Mouse (Mus musculus) midbrain, embryonic 11.5 days (tissue): ENCODE data around the gene Lamc3. TPM values are rescaled to one million over a fixed set of nuclear protein-coding genes. Genes with fewer than 3 reads are reported as not detected.

Source experiments
- ATAC-seq: fragments of 200-750 bp; cut with Nextera tagmentation; 2 replicates; pipeline ENCODE4 v1.8.0; 2017; ENCODE audit warnings: moderate TSS enrichment, moderate library complexity; ENCODE audit not compliant: low FRiP score
- DNase-seq: peaks from one replicate; pipeline ENCODE4 v3.0.0; 2015; ENCODE audit warnings: low spot score; ENCODE audit errors: missing footprints
- H3K27ac ChIP-seq: fragments of 300-500 bp; sonication (generic); 2 replicates; pipeline ENCODE4 v1.5.1; 2014; ENCODE audit warnings: low read depth, low read length
- H3K27me3 ChIP-seq: fragments of 300-500 bp; sonication (generic); 2 replicates; pipeline ENCODE4 v1.6.1; 2014; ENCODE audit warnings: mild to moderate bottlenecking, low read length, moderate library complexity, mixed read lengths; ENCODE audit not compliant: control insufficient read depth, insufficient read depth
- H3K36me3 ChIP-seq: fragments of 300-500 bp; sonication (generic); 2 replicates; pipeline ENCODE4 v1.6.1; 2014; ENCODE audit warnings: mild to moderate bottlenecking, low read length, moderate library complexity, mixed read lengths; ENCODE audit not compliant: control insufficient read depth, insufficient read depth
- H3K4me1 ChIP-seq: fragments of 300-500 bp; sonication (generic); 2 replicates; pipeline ENCODE4 v1.6.1; 2014; ENCODE audit warnings: low read length; ENCODE audit not compliant: control insufficient read depth, insufficient read depth
- H3K4me2 ChIP-seq: fragments of 300-500 bp; sonication (generic); 2 replicates; pipeline ENCODE4 v1.6.1; 2014; ENCODE audit warnings: mild to moderate bottlenecking, moderate library complexity
- H3K4me3 ChIP-seq: fragments of 300-500 bp; sonication (generic); 2 replicates; pipeline ENCODE4 v1.5.1; 2014; ENCODE audit warnings: low read depth, low read length
- H3K9ac ChIP-seq: fragments of 300-500 bp; sonication (generic); 2 replicates; pipeline ENCODE4 v1.6.1; 2014; ENCODE audit warnings: low read length
- H3K9me3 ChIP-seq: fragments of 300-500 bp; sonication (generic); 2 replicates; pipeline ENCODE4 v1.6.1; 2016; ENCODE audit warnings: low read length; ENCODE audit not compliant: control insufficient read depth
- WGBS: fragments of 180-500 bp; shearing (Covaris S2); extraction: QIAGEN DNeasy Blood & Tissue Kit; methylation state at CpG from one replicate; pipeline ENCODE4 v1.1.7; 2014; 5-methylcytosine and 5-hydroxymethylcytosine counted together
- polyA plus RNA-seq: library from polyadenylated mRNA; unstranded; fragments of >200 nt; fragmentation: Nextera tagmentation; extraction: Ambion mirVana; gene quantifications from 2 replicates; pipeline ENCODE4 v1.2.1, GENCODE M21; 2014

The Lamc3 gene
- polyA plus RNA-seq, 1 experiment from 2014 or later, result 9.6 TPM

DNA sequence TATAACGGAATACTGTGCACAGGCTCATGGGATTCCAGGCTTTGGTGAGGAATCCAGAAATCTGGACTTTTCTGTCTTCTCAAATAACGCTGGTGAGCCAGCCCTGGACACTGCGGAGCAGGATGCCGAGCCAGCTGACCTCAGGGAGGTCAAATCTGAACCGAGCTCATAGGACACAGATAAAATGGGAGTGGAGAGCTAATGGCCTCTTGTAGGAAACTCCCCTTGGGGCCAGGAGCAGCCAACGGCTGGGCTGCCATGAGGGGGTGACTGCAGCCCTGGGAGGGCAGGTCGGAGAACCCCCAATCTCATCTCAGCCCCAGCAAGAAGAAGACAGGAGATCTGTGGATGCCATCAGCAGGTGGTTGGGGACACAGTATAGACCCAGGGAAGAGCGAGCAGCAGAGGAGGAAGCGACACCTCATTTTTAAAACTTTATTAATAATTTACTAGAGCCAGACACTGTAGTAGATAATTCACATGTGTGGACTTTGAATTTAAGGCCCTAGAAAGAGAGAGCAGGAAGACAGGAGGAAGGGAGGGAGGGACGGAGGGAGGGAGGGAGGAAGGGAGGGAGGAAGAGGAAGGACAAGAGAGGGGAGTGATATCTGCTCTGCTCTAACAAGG lies 18.4 kb upstream of the Lamc3 start:
- Histone ChIP-seq H3K4me1 (no peaks in the 10 kb centered on the region), H3K27me3 (no peaks in the 10 kb centered on the region), H3K4me2 (no peak overlapping the region), H3K4me3 (no peak overlapping the region), H3K27ac (no peak overlapping the region), H3K36me3 (no peaks in the 10 kb centered on the region), H3K9me3 (no peaks in the 10 kb centered on the region), H3K9ac (no peak overlapping the region)
- 78% methylated on average over 10 of the region's 10 CpGs for WGBS
- no peak for DNase-seq
- no peak for ATAC-seq

- H3K4me1 ChIP-seq, result no peaks in the 10 kb centered on the region
- WGBS, result 90% methylated on average over 5 of the region's 5 CpGs
- no peak overlapping the region for H3K9ac ChIP-seq
Observed at GRCm38 (mm10) chr2:31869692-31870091, 17.4 kb upstream of the Lamc3 start.

GRCm38 (mm10) chr2:31870683-31871082 lies 16.4 kb upstream of the Lamc3 start:
- Histone ChIP-seq H3K9ac (no peak overlapping the region), H3K27me3 (no peaks in the 10 kb centered on the region), H3K27ac (no peak overlapping the region), H3K4me1 (no peaks in the 10 kb centered on the region), H3K9me3 (no peaks in the 10 kb centered on the region), H3K4me3 (no peak overlapping the region), H3K4me2 (no peak overlapping the region), H3K36me3 (no peaks in the 10 kb centered on the region)
- WGBS, result 70% methylated on average over 3 of the region's 3 CpGs
- DNase-seq (no peak), ATAC-seq (no peak)

More at GRCm38 (mm10) chr2:31869692-31870091, 17.4 kb upstream of the Lamc3 start:
- no peak overlapping the region for H3K4me2 ChIP-seq
- H3K27ac ChIP-seq, result no peak overlapping the region
- ATAC-seq, result no peak
- DNase-seq, result no peak
- no peaks in the 10 kb centered on the region for H3K36me3 ChIP-seq
- H3K9me3 ChIP-seq, result no peaks in the 10 kb centered on the region
- no peaks in the 10 kb centered on the region for H3K27me3 ChIP-seq
- no peak overlapping the region for H3K4me3 ChIP-seq

DNA sequence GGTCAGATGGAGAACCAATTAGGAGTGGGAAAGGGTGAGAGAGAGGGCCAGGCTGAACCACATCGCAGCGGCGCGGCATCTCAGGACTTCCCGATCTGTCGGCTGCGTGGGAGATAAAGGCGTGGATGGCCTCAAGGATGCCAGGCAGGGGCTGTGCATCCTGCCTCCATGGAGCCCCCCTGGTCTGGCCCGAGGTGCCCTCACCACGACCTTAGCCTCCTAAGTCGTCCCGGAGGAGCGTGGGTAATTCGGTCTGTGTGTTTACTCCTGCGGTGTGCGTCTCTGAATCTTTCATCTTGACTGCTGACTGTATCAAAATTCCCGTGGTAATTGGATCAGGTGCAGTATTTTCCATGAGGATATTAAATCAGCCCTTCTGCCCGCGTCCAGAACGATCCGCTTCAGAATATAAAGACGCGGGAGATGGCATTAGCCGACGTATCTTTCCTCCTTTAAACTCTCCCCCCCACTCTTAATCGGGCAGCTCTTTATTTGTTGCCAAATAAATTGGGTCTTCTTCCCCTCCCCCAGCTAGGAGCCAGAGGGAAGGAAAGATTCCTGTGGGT lies 12.7 kb upstream of the Lamc3 start:
- no peak overlapping the region for H3K27ac ChIP-seq
- H3K4me1 ChIP-seq, result peaks cover 7% of the 10 kb centered on the region; the same call in 1 of the 2 replicates
- H3K9me3 ChIP-seq, result no peaks in the 10 kb centered on the region
- no peak overlapping the region for H3K4me2 ChIP-seq
- H3K4me3 ChIP-seq, result no peak overlapping the region
- no peak overlapping the region for H3K9ac ChIP-seq
- 63% methylated on average over 26 of the region's 26 CpGs for WGBS
- ATAC-seq (no peak), DNase-seq (no peak)
- no peaks in the 10 kb centered on the region for H3K36me3 ChIP-seq
- H3K27me3 ChIP-seq, result no peaks in the 10 kb centered on the region

GRCm38 (mm10) chr2:31876446-31876845 lies 10.6 kb upstream of the Lamc3 start:
- 13% methylated on average over 12 of the region's 12 CpGs for WGBS
- Histone ChIP-seq H3K9ac (no peak overlapping the region), H3K9me3 (no peaks in the 10 kb centered on the region), H3K4me2 (0 out of 2 replicates have a peak overlapping the region, but pooled peaks have one; percentile 1), H3K4me1 (peaks cover 13% of the 10 kb centered on the region; the same call in 1 of the 2 replicates), H3K27me3 (no peaks in the 10 kb centered on the region), H3K36me3 (no peaks in the 10 kb centered on the region), H3K4me3 (no peak overlapping the region), H3K27ac (no peak overlapping the region)
- no peak for ATAC-seq
- no peak for DNase-seq

DNA sequence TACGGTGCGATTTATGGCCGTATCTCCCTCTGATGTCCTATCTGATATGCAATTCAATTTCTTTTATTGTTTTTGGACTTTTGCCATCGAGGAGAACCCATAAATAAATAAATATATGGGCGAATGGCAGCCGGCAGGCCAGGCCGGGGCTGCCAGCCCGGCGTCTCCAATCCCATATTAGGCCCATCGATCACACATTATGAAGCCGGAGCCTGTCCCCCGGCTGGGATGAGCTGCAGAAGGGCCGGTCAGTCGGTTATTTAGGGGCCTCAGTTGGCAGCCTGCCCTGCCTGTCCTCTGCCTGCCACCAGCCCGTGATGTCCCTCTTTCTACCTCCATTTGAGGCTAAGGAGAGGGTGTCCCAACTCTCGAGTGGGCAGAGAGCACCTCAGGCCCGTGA lies 8.5 kb upstream of the Lamc3 start:
- Histone ChIP-seq H3K4me2 (no peak overlapping the region), H3K27ac (no peak overlapping the region), H3K27me3 (0 out of 2 replicates have a peak, but pooled peaks cover 4% of the 10 kb centered on the region), H3K9me3 (no peaks in the 10 kb centered on the region), H3K36me3 (no peaks in the 10 kb centered on the region), H3K4me1 (peaks cover 13% of the 10 kb centered on the region; the same call in 1 of the 2 replicates), H3K9ac (no peak overlapping the region), H3K4me3 (no peak overlapping the region)
- no peak for ATAC-seq
- DNase-seq, result no peak
- WGBS, result 90% methylated on average over 17 of the region's 17 CpGs

- Histone ChIP-seq H3K4me2 (no peak overlapping the region), H3K27me3 (peaks cover 6% of the 10 kb centered on the region; the same call in 1 of the 2 replicates), H3K9me3 (no peaks in the 10 kb centered on the region), H3K4me3 (no peak overlapping the region), H3K27ac (no peak overlapping the region), H3K36me3 (no peaks in the 10 kb centered on the region), H3K9ac (no peak overlapping the region), H3K4me1 (peaks cover 13% of the 10 kb centered on the region; the same call in 1 of the 2 replicates)
- 10% methylated on average over 14 of the region's 14 CpGs for WGBS
- ATAC-seq, result no peak
- DNase-seq, result no peak
Observed at GRCm38 (mm10) chr2:31880868-31881267, 6.2 kb upstream of the Lamc3 start.

- H3K9ac ChIP-seq, result no peak overlapping the region
- no peaks in the 10 kb centered on the region for H3K36me3 ChIP-seq
Observed at GRCm38 (mm10) chr2:31883061-31883460, 4.0 kb upstream of the Lamc3 start.

GRCm38 (mm10) chr2:31884806-31885205 lies 2.3 kb upstream of the Lamc3 start:
- H3K36me3 ChIP-seq, result no peaks in the 10 kb centered on the region
- peaks cover 26% of the 10 kb centered on the region for H3K27me3 ChIP-seq
- no peak overlapping the region for H3K4me2 ChIP-seq
- 32% methylated on average over 6 of the region's 6 CpGs for WGBS
- no peak for DNase-seq
- H3K9ac ChIP-seq, result no peak overlapping the region
- H3K9me3 ChIP-seq, result no peaks in the 10 kb centered on the region
- ATAC-seq, result no peak
- H3K4me1 ChIP-seq, result peaks cover 10% of the 10 kb centered on the region; the same call in 1 of the 2 replicates
- no peak overlapping the region for H3K4me3 ChIP-seq
- H3K27ac ChIP-seq, result no peak overlapping the region

More at GRCm38 (mm10) chr2:31883061-31883460, 4.0 kb upstream of the Lamc3 start:
- peaks cover 24% of the 10 kb centered on the region for H3K27me3 ChIP-seq
- no peaks in the 10 kb centered on the region for H3K9me3 ChIP-seq
- no peak overlapping the region for H3K4me3 ChIP-seq
- no peak overlapping the region for H3K4me2 ChIP-seq
- WGBS, result 20% methylated on average over 4 of the region's 4 CpGs
- DNase-seq, result no peak
- no peak for ATAC-seq
- H3K27ac ChIP-seq, result no peak overlapping the region
- H3K4me1 ChIP-seq, result peaks cover 10% of the 10 kb centered on the region; the same call in 1 of the 2 replicates
